Mouse (Mus musculus) bone marrow macrophage, adult 2 months (primary cell): ENCODE measurements around the gene Prr15. TPM values are rescaled to one million over a fixed set of nuclear protein-coding genes. Genes with fewer than 3 reads are reported as not detected.
A peak's percentile ranks its signal among the peaks of the same experiment; 100 is the strongest.

Experiments used
- H3K27ac ChIP-seq: 2 replicates; pipeline ENCODE4 v1.5.1; 2012; ENCODE audit warnings: low read depth, low read length; ENCODE audit not compliant: insufficient read depth
- H3K4me1 ChIP-seq: 2 replicates; pipeline ENCODE4 v1.6.1; 2012; ENCODE audit warnings: low read length; ENCODE audit not compliant: control insufficient read depth, insufficient read depth
- H3K4me3 ChIP-seq: 2 replicates; pipeline ENCODE4 v1.5.1; 2012; ENCODE audit warnings: mild to moderate bottlenecking, low read length, moderate library complexity; ENCODE audit not compliant: insufficient read depth
- CTCF ChIP-seq: IDR thresholded peaks from 2 replicates; pipeline ENCODE4 v1.5.1; 2012; ENCODE audit warnings: low read depth, mild to moderate bottlenecking, low read length, moderate library complexity
- POLR2A ChIP-seq: IDR thresholded peaks from 2 replicates; pipeline ENCODE4 v1.6.1; 2012; ENCODE audit warnings: mild to moderate bottlenecking, low read depth, low read length, borderline replicate concordance
- polyA plus RNA-seq: library from polyadenylated mRNA; stranded (reverse); fragments of >200 nt; gene quantifications from 2 replicates; pipeline ENCODE4 v1.2.4, GENCODE M21; 2012; ENCODE audit not compliant: missing spikeins, insufficient read depth, insufficient read length

Prr15 gene
- polyA plus RNA-seq, 1 experiment, result 1.4 TPM

- H3K4me3 ChIP-seq, result no peak overlapping the region
- TF ChIP-seq CTCF (no peak), POLR2A (no peak)
- no peak overlapping the region for H3K27ac ChIP-seq
- no peaks in the 10 kb centered on the region for H3K4me1 ChIP-seq
These were observed 28.4 kb upstream of the Prr15 start for GRCm38 (mm10) chr6:54297231-54297630.

GRCm38 (mm10) chr6:54299417-54299816 is 26.2 kb upstream of the Prr15 start:
- H3K27ac ChIP-seq, result no peak overlapping the region
- TF ChIP-seq POLR2A (no peak), CTCF (no peak)
- no peaks in the 10 kb centered on the region for H3K4me1 ChIP-seq
- no peak overlapping the region for H3K4me3 ChIP-seq

- H3K4me3 ChIP-seq, result no peak overlapping the region
- no peak overlapping the region for H3K27ac ChIP-seq
- TF ChIP-seq POLR2A (no peak), CTCF (no peak)
- H3K4me1 ChIP-seq, result no peaks in the 10 kb centered on the region
These were observed 19.9 kb upstream of the Prr15 start for GRCm38 (mm10) chr6:54305777-54306176.

GRCm38 (mm10) chr6:54313071-54313470 is 12.6 kb upstream of the Prr15 start:
- Histone ChIP-seq H3K27ac (no peak overlapping the region), H3K4me1 (no peaks in the 10 kb centered on the region)
- TF ChIP-seq CTCF (no peak), POLR2A (no peak)

GRCm38 (mm10) chr6:54318618-54319017 is 7.0 kb upstream of the Prr15 start:
- Histone ChIP-seq H3K4me3 (no peak overlapping the region), H3K4me1 (no peaks in the 10 kb centered on the region), H3K27ac (no peak overlapping the region)
- TF ChIP-seq CTCF (no peak), POLR2A (no peak)

More at GRCm38 (mm10) chr6:54313071-54313470, 12.6 kb upstream of the Prr15 start:
- no peak overlapping the region for H3K4me3 ChIP-seq

GRCm38 (mm10) chr6:54319198-54319597 is 6.4 kb upstream of the Prr15 start:
- H3K27ac ChIP-seq, result no peak overlapping the region
- H3K4me1 ChIP-seq, result no peaks in the 10 kb centered on the region
- no peak overlapping the region for H3K4me3 ChIP-seq
- TF ChIP-seq POLR2A (no peak), CTCF (no peak)

GRCm38 (mm10) chr6:54320236-54320635 is 5.4 kb upstream of the Prr15 start:
- TF ChIP-seq CTCF, result no peak
- TF ChIP-seq POLR2A, result no peak
- Histone ChIP-seq H3K4me3 (no peak overlapping the region), H3K4me1 (no peaks in the 10 kb centered on the region), H3K27ac (no peak overlapping the region)

GRCm38 (mm10) chr6:54326671-54327625 is 1.3 kb downstream of the Prr15 start:
- no peak overlapping the region for H3K27ac ChIP-seq
- TF ChIP-seq POLR2A (no peak), CTCF (no peak)
- peaks cover 2% of the 10 kb centered on the region; the same call in 1 of the 2 replicates for H3K4me1 ChIP-seq
- H3K4me3 ChIP-seq, result peak overlapping the region; percentile 30

GRCm38 (mm10) chr6:54327626-54328003 is 2.0 kb downstream of the Prr15 start:
- no peak for TF ChIP-seq CTCF
- TF ChIP-seq POLR2A, result no peak
- Histone ChIP-seq H3K27ac (no peak overlapping the region), H3K4me3 (peak overlapping the region; percentile 30), H3K4me1 (peaks cover 2% of the 10 kb centered on the region; the same call in 1 of the 2 replicates)

GRCm38 (mm10) chr6:54328783-54329182 is 3.1 kb downstream of the Prr15 start:
- Histone ChIP-seq H3K27ac (no peak overlapping the region), H3K4me1 (peaks cover 2% of the 10 kb centered on the region; the same call in 1 of the 2 replicates), H3K4me3 (no peak overlapping the region)
- TF ChIP-seq POLR2A, result no peak
- no peak for TF ChIP-seq CTCF
